Mouse (Mus musculus) inflammation-experienced regulatory T-cells, adult 6 months (primary cell): Measurements from ENCODE around the gene Fam53b. TPM values are rescaled to one million over a fixed set of nuclear protein-coding genes. Genes with fewer than 3 reads are reported as not detected.

Experiments
- ATAC-seq: one replicate; pipeline ENCODE4 v1.8.0; 2017
- polyA plus RNA-seq, 3 experiments: library from polyadenylated mRNA; unstranded; fragments of 100-300 nt; shearing (Covaris generic); gene quantifications; one replicate each; pipeline ENCODE4 v1.2.1; 2017

Fam53b gene
- polyA plus RNA-seq, 3 experiments from 2014 or later, result 53.1 to 85.7 (median 80.7) TPM

DNA sequence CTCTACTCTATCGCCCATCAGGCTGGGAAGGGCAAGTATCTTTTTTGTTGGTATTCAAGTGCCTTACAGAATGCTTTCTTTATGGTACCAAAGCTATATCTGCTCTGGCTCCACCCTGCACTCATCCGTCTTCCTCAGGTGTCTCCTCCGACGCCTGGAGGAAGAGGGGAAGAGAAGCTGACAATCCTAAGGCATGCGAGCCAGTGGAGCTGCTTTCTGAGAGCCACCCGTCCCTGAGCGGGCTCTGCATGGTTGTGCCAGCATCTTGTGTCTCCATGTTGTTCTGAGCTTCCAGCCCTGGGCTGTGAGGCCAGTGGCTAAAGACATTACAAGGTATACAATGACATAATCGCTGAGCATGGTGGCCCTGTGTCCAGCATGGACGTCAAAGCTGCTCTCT is 79.5 kb downstream of the Fam53b start:
- no peak for ATAC-seq

DNA sequence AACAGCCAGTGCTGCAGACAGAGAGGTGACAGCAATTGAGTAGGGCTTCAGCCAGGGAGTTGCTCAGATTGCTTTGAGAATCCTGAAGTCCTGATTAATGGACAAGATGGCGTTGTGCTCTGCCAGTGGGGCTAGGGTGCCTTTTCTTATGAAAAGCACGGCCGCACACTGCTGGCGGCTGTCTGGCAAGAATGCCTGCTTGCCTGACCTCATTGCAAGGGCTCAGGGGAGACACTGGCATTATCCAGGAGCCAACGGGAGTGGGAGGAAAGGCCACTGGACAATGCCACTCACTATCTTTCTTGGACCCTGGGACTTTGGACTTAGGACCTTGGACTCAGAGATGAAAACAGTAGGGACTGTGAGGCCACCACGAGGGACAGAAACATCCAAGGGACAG is 80.2 kb downstream of the Fam53b start:
- no peak for ATAC-seq

DNA sequence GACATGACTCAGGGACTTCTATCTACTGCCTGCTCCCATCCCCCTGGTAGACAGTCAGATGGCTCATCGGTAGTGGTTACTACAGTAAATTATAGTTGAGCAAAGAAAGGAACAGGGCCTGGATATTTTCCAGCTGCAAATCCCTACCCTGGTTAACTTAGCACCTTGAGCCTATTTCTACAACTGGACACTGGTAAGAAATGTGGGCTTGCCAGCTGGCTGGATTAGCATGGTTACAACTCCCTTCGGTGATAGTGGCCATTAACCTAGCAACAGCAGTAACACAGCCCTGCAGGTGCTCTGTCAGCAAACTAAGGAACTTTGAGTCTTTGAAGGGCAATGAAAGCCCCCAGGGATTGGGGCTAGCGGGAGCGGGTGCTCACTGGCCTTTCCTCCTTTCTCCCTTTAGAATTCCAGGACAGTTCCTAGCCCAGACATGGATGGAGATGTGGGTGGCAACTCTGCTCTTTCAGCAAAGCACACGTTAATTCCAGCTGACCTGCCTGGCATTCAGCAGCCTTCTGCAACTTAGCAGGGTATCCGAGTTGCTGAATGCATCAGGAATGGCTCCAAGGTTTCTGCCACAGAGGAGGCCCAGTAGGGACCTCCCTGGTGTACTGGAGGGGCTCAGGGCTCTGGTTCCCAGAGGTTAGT is 81.4 kb downstream of the Fam53b start:
- no peak for ATAC-seq

DNA sequence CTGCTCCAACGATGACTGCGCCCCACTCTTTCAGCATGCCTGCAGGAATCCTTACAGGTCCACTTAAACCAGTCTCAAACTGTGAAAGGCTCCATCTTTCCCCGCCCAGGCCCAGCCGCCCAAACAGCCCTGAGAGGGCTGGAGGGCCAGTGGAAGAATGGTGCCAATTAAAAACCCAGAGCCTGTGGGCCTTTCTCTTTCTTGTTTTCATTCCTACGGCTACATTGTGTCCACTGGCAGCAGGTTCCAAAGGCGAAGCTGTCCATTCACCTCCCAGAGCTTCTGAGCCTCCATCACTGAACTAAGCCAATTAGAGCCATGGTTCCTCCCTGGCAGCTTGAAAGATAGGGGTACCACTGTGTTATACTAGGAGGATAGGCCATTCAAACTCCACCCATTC is 82.1 kb downstream of the Fam53b start:
- no peak for ATAC-seq

DNA sequence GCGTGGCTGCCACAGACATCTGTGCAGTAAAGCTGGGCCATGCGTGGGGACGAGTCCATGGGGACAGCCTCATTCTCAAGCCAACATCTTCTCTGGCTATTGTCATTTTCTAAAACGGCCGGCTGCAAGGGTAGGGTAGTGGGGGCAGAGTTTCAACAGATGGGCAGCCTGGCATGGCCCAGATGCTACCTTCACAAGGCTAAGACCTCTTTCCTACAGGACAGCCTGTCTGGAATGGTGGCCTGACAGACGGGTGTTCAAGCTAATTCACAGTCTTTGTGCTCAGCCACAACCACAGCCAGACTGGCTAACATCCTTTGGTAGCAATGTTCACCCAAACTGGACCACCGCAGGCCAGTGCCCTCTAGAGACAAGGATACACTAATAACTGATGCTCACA is 83.2 kb downstream of the Fam53b start:
- no peak for ATAC-seq

DNA sequence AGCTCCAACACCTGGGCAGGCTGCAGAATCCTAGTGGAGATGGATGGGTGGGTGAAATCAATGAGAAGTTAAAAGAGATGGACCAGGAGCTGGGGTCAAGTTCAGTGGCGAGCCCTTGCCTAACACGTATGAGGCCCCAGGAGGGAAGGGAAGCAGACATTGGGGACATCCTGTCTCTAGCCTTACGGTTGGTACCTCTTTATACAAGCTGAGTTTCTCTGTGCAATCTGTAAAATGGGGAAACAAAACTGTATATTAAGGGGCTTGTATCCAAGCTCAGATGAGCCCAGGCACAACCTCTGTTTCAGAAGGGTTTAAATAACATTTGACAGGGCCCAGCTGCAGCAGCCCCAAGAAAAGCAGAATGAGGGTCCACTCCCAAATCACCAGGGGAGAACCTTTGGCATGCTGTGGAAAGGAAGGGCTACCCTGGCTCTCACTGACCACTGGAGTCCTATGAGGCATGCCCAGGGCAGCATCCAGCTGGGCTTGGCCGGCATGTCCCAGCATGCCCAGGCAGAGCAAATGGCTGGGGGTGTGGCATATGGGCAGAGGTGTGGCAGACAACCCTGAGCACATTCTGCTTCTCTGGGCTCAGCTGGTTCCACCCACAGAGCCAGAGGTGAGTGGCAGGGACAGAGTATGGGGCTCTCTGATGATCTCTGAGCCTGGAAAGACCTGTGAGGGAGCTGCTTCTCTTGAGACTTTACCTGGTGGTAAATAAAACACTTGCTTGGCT is 84.4 kb downstream of the Fam53b start:
- no peak for ATAC-seq

DNA sequence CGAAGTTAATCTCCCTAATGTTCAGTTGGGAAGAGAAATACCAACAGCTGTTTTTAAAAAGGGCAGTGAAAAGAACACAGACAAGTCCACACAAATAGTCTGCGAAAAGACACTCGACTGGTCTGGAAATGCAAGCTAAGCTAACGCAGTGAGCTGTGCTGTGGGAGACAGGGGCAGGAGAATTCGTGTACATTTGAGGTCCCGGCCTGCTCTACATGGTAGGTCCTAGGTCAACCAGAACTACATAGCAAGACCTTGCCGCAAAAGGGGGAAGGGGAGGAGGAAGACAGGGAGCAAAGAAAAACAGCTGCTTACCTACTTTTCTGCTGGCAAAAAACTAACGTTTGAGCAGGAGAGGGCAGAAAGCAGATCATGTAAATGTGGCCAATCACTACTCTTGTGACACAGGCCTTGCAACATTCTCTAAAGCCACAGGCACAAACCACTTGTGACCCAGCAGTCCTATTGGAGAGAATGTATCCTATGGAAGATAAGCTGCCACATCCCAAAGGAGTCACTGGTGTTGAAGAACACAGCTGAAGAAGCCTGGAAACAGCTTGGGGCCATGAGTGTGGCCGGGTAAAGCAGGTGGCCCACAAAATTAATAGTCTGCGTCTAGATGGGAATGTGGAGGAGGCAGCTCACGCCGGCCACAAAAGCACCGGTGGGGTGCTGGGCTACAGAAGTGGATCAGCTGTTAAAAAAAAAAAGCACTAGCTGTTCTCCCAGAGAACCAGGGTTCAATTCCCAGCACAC is 87.4 kb downstream of the Fam53b start:
- ATAC-seq, result no peak

DNA sequence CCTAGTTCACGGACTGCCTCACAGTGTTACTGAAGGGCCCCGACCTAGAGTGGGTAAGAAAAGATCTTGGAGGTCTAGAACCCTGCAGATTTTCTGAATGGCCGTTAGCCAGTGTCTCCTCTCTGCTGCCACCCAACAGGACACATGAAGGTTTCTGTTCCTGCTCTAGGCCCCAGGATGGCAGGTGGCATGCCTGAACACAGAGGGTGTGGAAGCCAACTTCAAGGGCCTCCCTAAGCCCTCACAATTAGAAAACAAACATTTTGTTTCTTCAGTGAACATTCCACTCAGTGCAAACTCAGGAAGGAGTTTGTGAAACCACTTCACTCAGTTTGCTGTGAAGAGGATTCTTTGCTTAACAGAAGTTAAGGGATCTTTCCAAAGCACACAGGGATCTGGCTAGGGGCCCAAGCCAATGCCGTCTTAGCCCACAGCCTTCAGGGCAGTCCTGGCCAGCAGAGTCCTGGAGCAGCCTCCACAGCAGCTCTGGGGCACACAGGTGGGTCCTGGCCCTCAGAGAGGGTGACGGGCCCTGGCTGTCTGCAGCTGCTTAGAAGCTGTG is 89.1 kb downstream of the Fam53b start:
- no peak for ATAC-seq

DNA sequence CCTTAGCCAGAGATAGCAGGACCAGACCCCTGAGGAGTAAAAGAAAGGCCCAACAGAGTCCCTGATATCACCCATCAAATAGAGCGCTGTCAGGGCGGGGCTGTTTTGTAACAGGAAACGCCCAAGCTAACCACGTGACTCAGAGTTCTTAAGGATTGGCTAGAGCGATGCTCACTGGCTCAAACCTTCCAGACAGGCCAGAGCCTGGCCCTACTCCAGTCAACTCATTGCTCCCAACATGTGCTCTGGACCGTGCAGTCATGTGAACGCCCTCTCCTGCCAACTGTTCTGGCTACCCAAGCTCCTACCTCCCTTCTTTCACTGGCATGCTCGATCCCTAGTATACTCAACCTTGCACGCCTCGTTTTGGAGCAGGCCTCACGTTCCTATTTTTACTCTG is 89.8 kb downstream of the Fam53b start:
- ATAC-seq, result peak; percentile 72

DNA sequence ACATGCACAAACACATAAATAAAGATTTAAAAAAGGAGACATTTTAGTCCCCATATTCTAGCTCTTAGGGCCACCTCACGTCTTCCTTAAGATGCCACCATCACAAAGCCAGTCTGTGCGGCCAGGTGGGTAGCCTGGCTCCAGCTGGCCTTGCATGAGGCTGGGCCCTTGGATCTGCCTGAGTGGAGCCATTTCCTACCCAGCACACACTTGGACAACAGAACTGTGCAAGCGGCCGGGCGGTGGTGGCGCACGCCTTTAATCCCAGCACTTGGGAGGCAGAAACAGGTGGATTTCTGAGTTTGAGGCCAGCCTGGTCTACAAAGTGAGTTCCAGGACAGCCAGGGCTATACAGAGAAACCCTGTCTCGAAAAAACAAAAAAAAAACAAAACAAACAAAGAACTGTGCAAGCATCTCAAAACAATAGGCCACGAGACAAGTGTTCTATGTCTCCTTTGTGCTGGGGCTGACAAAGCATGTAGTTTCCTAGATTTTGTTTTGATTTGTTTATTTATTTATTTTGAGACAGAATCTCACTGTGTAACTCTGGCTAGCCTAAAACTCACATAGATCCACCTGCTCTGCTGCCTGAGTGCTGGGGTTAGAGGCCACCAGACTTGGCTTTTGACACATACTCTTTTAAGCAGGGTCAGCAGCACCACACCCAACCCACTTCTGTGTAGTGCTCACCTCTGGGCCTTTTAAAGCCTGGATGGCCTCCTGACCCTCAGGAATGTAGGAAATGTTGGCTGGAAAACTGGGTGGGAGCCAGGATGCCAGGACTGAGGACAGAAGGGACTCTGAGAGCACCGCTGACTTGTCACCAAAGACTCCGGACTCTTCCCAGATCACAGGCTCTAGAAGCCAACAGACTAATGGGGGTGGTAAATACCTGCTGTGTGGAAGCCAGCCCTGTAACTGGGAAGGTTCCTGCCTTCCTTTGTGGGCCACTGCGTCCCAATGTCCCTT is 91.0 kb downstream of the Fam53b start:
- ATAC-seq, result no peak

DNA sequence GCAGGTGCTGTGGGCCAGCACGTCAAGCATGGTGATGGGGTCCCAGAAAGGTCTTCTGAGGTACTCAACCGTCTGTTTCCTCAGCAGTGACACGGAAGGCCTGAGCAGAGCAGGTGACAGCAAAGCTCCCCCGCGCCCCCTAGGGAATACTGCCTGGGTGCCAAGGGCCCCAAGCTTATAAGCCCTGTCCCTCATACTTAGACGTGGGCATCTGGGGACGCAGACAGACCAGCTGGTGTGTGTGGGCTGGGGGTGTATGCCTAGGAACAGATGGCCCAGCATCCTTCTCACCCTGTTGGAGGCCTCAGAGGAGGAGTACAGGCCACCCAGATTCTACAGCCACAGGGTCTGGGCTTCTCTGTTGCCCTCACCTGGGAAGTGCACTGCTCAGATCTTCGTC is 93.1 kb downstream of the Fam53b start:
- ATAC-seq, result no peak

DNA sequence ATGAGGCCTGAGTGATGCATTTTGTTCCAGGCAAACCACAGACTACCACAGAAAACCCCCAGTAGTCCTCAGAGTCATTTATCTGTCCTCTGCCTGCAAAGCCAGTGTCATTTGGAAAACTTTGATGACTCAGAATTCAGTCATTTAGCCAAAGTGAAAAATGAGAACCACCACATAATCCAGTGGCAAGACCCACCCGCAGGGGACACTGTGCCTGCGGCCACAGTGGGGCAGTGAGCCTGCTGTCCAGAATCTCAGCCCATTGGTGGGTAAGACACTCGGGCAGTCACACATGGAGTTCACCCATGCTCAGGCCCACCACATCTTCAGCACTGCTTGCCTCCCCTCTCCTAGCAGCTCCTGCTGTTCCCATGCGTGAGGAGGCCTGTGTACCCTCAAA is 94.1 kb downstream of the Fam53b start:
- ATAC-seq, result no peak

DNA sequence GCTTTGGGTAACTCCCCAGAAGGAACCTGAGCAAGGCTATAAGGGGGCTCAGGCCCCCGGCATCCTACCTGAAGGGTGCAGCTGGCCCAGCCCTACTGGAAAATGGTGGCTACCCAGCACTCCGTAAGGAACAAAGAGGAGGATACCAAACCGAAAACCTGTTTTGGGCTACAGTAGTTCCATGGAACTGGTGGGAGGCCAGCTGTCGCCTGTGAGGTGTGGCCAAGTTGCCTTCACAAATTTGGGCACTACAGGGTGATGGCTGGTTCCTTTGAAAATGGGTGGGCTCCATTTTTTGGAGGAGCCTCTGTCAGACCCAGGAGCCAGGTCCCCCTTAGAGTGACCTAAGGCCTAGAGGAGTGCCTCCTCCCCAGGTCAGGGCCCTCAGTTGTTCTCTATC is 98.4 kb downstream of the Fam53b start:
- no peak for ATAC-seq

DNA sequence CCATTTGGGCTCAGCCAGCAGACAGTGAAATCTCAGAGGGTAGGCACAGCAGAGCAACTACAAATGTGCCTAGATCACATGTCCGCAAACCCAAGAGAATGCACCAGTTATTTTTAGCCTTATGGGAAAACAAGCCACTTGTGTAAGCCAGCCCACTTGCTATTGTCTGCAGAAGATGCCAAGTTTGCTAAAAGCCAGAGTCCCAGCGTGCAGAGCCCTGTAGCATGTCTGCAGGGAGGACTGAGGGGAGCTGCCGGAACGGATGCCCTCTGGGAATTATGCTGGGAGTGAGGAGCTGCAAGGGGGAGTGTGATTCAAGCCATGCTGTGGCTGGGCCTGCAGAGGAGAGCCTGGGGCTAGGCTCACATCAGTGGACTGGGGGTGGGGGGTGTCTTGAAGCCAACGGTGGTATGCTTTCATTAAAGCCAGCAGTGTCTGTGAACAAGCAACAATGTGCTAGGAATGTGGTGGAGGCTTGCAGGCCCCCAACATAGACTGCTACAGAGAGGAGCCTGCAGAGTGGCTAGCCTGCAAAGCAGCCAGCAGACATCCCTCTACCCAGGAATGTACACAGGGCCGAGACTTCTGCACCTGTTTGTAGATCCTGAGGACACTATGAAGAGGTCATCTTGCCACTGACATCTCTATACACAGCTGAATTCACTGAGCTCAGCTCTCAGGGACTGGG is 99.3 kb downstream of the Fam53b start:
- ATAC-seq, result no peak

DNA sequence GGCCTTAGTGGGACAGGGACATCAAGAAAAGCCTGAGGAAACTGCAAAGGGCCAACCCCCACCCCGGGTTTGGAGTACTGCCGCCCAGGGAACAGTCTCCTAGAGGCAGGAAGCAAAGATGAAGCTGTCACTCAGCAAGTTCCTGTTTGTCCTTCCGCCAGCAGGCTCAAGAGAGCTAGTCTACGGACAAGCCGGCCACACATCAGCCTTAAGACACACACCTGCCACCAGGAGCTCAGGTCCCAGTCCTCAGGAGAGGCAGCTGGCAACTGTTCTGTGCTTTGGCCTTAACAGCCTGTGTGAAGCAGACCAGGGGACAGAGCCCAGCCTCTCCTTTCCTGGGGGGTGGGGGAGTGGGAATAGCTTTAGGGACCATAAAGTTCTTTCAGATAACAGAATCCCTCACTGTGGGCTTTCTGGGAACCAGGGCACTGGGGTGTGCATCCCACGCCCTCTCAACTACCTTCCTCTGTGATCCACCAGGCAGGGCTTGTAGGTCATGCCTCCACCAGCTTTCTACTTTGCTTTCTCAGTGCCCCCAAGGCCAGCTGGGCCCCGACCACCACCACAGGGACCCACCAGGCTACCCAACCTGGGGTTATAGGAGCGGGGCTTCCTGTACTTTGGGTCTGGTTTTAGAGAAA is 100.1 kb downstream of the Fam53b start:
- no peak for ATAC-seq

DNA sequence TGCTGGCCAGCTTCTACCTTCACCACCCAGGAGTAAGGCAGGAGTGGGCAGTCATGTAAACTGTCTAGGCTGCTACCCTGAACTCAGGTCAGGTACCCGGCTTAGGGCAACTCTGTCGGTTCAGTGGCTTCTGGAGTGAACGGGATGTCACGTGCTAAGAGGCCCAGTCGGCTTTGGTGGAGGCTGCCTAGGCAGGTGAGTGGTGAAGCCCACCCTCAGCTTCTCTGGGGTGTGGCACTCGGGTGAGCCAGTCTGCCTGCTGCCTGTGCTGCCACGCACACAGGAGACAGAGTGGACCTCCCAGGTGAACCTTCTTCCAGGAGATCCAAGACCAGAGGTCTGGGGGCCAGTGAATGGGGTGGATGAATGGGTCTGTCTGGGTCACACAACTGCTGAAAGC is 100.7 kb downstream of the Fam53b start:
- ATAC-seq, result no peak

DNA sequence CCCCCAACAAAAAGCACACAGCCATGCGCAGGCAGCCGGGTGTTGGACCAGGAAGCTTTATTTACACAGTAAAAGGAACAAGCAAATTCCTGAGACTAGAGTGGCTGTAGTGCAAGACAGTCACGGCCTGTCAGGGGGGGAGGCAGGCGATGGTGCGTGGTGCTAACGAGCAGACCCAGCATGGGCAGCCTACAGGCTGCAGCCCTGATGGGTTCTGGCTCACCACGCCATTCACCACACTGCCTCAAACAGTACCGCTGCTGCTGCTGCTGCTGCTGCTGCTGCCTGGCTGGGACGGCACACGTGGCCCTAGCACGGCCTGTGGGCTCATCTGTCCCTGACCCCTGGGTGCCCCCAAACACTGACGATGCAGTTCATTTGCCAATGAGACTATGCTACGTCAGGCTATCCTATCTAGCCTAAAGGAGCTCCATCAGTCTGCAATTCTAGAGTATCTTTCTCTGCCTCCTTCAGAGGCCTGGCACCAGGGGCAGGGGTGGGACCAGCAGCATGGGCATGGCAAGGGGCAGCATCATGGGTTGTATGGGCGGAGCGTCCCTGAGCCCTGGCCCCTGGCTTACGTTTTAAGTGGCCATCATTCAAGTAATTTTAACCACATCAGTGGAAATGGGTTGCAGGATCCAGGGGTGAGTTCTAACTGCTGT is 101.5 kb downstream of the Fam53b start:
- no peak for ATAC-seq

DNA sequence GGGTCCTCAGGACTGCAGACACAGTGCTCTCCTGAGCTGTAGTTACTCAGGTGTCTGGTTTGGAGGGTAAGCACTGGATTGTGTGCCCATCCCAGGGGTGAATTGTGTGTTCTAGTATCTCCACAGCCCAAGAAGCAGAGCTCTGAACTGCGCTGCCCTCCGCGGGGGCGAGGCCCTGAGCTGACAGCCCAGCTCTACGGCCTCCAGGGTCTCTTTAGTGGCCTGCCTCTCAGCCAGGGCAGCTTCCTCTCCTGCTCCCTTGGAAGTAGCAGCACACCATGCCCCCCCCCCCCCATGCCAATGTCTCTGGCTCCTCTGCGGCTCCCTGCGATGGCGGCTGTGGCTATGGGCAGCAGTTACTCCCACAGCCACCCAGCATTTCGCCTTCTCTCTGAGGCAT is 102.1 kb downstream of the Fam53b start:
- ATAC-seq, result no peak

DNA sequence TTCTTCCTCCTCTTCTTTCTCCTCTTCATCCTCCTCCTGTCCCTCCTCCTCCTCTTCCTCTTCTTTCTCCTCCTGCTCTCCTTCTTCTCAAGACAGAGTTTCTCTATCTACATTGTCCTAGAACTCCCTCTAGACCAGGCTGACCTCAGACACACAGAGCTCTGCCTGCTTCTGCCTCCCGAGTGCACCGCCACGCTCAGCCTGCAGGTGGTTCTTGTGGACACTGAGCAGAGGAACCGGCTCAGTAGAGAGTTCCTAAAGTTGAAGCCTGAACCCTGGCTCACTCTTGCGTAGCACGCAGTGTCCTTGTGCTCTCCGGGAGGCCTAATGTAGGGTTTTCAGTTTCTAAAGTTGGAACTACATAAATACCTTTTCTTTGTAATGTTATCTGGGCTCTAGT is 108.6 kb downstream of the Fam53b start:
- no peak for ATAC-seq

DNA sequence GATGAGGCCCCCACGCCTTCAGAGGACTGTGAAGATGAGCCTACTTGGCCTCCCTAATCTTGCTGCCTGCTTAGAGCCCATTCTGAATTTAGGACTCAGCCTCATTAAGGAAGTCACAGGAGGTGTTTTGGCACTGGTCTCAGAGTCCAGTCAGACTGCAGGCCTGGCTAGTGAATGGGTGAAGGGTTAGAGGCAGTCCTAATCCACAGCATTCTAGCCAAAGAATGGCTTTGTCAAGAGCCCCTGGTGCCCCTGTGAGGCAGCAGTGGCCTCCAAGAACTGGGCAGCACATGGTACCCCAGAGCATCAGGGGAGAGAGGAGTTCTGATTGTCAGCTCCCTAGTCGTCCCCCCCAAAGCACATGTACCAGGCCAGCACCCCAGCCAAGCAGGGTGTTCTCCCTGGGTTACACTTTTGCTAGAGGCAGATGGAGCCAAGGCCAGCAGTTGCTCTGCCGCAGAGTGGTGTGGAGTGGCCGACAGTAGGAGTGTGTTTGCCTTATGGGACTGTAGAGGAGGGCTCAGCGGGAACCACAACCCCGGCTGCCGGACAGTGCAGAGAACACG is 109.3 kb downstream of the Fam53b start:
- no peak for ATAC-seq
